Mouse (Mus musculus): Measurements from ENCODE around the gene Ppfia2.

The Ppfia2 gene

GRCm38 (mm10) chr10:106924334-106924733, 454.2 kb downstream of the Ppfia2 start:
- no peak for DNase-seq

DNA sequence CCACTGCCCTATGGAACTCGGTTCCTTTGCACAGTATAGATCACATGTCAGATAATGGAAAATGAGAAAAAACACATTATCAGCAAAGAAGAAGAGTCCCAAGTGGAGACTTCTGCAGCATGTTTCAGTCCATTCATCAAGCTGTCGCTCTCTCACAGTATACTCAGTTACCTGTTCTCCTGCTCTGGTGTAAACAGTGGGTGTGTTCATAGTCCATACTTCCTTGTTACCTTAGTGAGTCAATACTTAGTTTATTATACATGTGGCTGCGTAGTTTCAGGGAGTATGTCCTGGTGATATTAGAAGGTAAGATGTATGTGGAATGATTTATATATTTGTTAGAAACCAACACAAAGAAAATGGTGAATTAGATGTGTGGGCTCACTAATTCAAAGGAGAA, 454.7 kb downstream of the Ppfia2 start:
- no peak for DNase-seq

- DNase-seq, result no peak
These were observed 458.6 kb downstream of the Ppfia2 start for GRCm38 (mm10) chr10:106928576-106929332.

- no peak for DNase-seq
These were observed 462.5 kb downstream of the Ppfia2 start for GRCm38 (mm10) chr10:106932571-106933073.

DNA sequence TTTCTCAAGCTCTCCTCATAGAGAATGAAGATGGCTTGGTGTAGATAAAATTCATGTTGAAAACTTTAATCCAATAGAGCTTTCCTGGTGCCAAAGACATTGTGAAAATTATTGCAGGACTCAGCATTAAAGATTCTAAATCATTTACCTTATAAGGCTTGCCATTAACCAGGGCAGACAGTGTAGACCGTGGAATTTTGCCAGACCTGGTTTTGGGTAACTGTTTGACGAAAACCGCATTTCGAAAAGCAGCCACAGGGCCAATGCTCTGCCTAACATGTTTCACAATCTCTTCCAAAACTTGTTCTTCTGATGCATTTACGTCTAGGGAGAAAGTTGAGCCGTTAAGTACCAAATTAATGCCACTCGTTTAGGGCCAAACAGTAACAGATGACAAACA, 466.9 kb downstream of the Ppfia2 start:
- DNase-seq, result no peak

- DNase-seq, result no peak
These were observed 468.7 kb downstream of the Ppfia2 start for GRCm38 (mm10) chr10:106938851-106939250.

DNA sequence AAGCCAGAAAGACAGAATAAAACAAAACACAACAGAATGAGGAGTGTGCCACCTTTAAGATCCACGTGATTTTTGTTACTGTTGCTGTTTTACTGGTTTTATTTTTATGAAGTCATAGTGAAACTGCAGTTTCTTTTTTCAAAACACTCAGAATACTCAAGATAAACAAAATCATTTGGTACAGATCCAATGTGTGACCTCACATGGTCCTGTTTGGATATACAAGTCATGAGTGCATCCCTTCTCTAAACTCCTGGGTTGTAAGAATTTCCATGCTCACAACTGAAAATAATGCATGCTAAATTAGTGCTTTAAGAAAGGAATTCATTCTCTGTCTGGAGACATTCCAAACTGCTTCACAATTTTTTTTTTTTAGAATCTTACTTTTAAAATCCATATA, 469.3 kb downstream of the Ppfia2 start:
- DNase-seq, result no peak

- no peak for DNase-seq
These were observed 471.2 kb downstream of the Ppfia2 start for GRCm38 (mm10) chr10:106941380-106941779.

- DNase-seq, result no peak
These were observed 488.9 kb downstream of the Ppfia2 start for GRCm38 (mm10) chr10:106959026-106959425.

GRCm38 (mm10) chr10:106975193-106976141, 505.3 kb downstream of the Ppfia2 start:
- DNase-seq, result no peak

Data from right cerebral cortex, adult 18-20 months (tissue).